Mouse (Mus musculus): ENCODE results near the gene Rnf220. TPM values are rescaled to one million over a fixed set of nuclear protein-coding genes. Genes with fewer than 3 reads are reported as not detected.

The Rnf220 gene
- polyA plus RNA-seq, 1 experiment from 2014 or later, result 17.3 TPM

DNA sequence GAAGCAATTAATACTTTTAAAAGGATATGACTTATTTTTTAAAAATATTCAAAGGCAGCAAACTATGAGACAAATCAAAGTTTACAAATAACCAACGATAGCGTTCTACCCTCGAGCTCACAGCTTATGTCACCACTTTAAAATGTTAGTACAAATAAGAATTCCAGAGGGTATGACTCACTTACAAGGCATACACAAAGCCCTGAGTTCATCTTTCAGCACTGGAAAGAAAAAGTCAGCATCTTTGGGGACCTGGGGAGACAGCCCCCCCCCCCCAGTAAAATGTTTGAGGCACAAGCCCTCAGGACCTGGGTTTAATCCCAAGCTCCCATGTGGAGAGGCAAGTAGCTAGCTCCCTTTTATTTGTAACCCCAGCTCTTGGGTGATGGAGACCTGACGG, 27.4 kb downstream of the Rnf220 start:
- H3K4me1 ChIP-seq (ENCODE audit: insufficient read depth), result peaks cover 18% of the 10 kb centered on the region
- DNase-seq (no peak), ATAC-seq (no peak)
- no peak overlapping the region for H3K4me3 ChIP-seq (ENCODE audit: low read depth, low read length)
- 62% methylated on average over 4 of the region's 4 CpGs for WGBS (ENCODE audit: insufficient replicate concordance)
- H3K27me3 ChIP-seq (ENCODE audit: insufficient read depth, low read length), result no peaks in the 10 kb centered on the region
- no peaks in the 10 kb centered on the region for H3K36me3 ChIP-seq (replicated peaks; ENCODE audit: insufficient read depth, low read length)
- TF ChIP-seq EP300 (IDR thresholded peaks at IDR 0.05; ENCODE audit: low read depth), result no peak
- TF ChIP-seq CTCF (IDR thresholded peaks at IDR 0.05; ENCODE audit: low read depth), result no peak
- H3K27ac ChIP-seq (ENCODE audit: low read depth), result no peak overlapping the region
- no peak overlapping the region for H3K9ac ChIP-seq (replicated peaks)
- no peaks in the 10 kb centered on the region for H3K9me3 ChIP-seq (ENCODE audit: low read length)
- H3K4me2 ChIP-seq (ENCODE audit: low read depth, low read length), result no peak overlapping the region

DNA sequence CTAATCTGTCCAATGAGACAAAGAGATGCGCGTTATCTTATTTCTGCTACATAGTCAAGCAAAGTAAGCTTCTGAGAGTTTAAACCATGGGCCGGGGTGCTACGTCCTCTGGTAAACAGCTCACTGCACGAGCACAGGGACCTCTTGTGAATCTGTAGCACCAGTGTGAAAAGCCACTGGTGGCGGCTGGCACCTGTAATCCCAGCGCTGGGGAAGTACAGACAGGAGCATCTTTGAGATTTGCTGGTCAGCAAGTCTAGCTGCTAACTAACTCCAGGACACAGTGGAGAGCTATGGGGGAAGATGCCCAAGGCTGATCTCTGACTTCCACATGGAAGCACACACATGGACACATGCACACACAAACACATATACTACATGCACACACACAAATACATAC, 28.9 kb downstream of the Rnf220 start:
- Histone ChIP-seq H3K4me3 (ENCODE audit: low read depth, low read length) (no peak overlapping the region), H3K4me1 (ENCODE audit: insufficient read depth) (peaks cover 5% of the 10 kb centered on the region), H3K36me3 (replicated peaks; ENCODE audit: insufficient read depth, low read length) (no peaks in the 10 kb centered on the region), H3K9me3 (ENCODE audit: low read length) (no peaks in the 10 kb centered on the region), H3K9ac (replicated peaks) (no peak overlapping the region), H3K27me3 (ENCODE audit: insufficient read depth, low read length) (no peaks in the 10 kb centered on the region), H3K27ac (ENCODE audit: low read depth) (no peak overlapping the region), H3K4me2 (ENCODE audit: low read depth, low read length) (no peak overlapping the region)
- no peak for ATAC-seq
- no peak for DNase-seq
- 81% methylated on average over 7 of the region's 7 CpGs for WGBS (ENCODE audit: insufficient replicate concordance)
- no peak for TF ChIP-seq CTCF (IDR thresholded peaks at IDR 0.05; ENCODE audit: low read depth)

DNA sequence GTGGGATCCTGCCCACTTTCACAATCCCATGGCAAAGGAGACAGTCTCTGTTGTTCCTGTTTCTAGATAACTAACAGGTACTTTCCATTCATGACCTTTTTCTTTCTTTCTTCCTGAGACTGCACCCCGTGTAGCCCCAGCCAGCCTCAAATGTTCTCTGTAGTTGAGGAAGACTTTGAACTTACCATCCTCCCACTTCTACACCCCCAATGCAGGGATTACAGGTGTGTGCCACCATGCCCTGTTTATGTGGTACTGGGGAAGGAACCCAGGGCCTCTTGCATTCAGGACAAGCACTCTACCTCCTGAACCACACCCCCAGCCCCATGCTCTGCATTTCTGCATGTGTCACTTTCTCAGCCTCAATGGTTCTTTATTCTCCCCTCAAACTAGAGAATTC, 47.7 kb downstream of the Rnf220 start:
- no peak overlapping the region for H3K4me3 ChIP-seq (ENCODE audit: low read depth, low read length)
- no peak for DNase-seq
- no peak for TF ChIP-seq EP300 (IDR thresholded peaks at IDR 0.05; ENCODE audit: low read depth)
- TF ChIP-seq CTCF (IDR thresholded peaks at IDR 0.05; ENCODE audit: low read depth), result no peak
- H3K9me3 ChIP-seq (ENCODE audit: low read length), result no peaks in the 10 kb centered on the region
- no peaks in the 10 kb centered on the region for H3K27me3 ChIP-seq (ENCODE audit: insufficient read depth, low read length)
- no peaks in the 10 kb centered on the region for H3K4me1 ChIP-seq (ENCODE audit: insufficient read depth)
- H3K27ac ChIP-seq (ENCODE audit: low read depth), result no peak overlapping the region
- no peak overlapping the region for H3K9ac ChIP-seq (replicated peaks)
- no peaks in the 10 kb centered on the region for H3K36me3 ChIP-seq (replicated peaks; ENCODE audit: insufficient read depth, low read length)
- no peak for ATAC-seq
- H3K4me2 ChIP-seq (ENCODE audit: low read depth, low read length), result no peak overlapping the region
- 81% methylated on average over 1 of the region's 1 CpGs for WGBS (ENCODE audit: insufficient replicate concordance)

DNA sequence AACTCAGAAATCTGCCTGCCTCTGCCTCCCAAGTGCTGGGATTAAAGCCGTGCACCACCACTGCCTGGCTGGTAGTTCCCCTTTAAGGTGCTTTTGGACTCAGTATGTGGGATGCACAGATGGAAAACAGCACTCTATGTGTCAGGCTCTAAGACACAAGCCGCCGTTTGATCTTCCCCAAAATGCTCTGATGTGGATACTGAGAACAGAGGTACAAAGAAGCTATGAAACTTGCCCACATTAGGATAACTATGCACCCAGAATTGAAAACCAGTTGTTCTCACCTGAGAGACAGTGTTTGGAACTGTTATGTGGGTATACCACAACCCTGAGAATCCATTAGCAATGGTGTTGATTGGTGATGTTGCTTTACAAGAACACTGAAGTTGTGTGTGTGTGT, 48.9 kb downstream of the Rnf220 start:
- no peak for TF ChIP-seq EP300 (IDR thresholded peaks at IDR 0.05; ENCODE audit: low read depth)
- no peak for TF ChIP-seq CTCF (IDR thresholded peaks at IDR 0.05; ENCODE audit: low read depth)
- no peaks in the 10 kb centered on the region for H3K9me3 ChIP-seq (ENCODE audit: low read length)
- H3K4me2 ChIP-seq (ENCODE audit: low read depth, low read length), result no peak overlapping the region
- no peak for ATAC-seq
- no peak for DNase-seq
- H3K36me3 ChIP-seq (replicated peaks; ENCODE audit: insufficient read depth, low read length), result no peaks in the 10 kb centered on the region
- H3K4me3 ChIP-seq (ENCODE audit: low read depth, low read length), result no peak overlapping the region
- no peaks in the 10 kb centered on the region for H3K4me1 ChIP-seq (ENCODE audit: insufficient read depth)
- H3K27ac ChIP-seq (ENCODE audit: low read depth), result no peak overlapping the region
- H3K9ac ChIP-seq (replicated peaks), result no peak overlapping the region
- H3K27me3 ChIP-seq (ENCODE audit: insufficient read depth, low read length), result no peaks in the 10 kb centered on the region
- WGBS (ENCODE audit: insufficient replicate concordance), result 76% methylated on average over 3 of the region's 3 CpGs

DNA sequence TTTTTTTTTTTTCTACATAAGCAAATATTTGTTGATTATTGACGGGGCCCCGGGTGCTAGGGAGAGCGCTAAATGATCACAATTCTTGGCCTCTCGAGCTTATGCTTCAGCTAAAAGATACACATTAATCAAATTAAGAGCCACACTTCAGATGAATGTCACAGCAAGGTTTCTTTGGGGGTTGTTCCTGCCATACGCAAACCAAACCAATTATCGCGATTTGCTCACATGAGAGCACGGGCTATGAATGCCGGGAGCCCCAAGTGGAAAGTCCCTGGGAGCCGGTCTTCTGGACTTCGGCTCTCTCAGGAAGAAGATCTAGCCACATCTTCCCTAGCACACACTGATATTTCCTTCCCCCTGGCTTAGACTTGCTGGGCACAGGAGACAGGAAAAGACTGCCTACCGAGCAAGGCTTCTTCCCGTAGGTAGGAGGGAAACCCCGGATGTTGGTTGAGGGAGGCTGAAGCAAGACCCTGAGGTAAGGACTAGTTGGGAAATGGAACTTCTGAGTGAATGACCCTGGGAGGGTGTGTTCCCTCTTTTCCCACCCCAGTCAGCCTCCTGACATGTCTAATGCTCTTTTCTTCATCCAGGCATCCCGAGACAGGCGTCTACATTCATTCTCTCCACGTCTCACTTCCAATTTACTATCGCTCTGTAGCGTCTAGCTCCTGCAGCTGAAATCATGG, 51.2 kb downstream of the Rnf220 start:
- no peak overlapping the region for H3K9ac ChIP-seq (replicated peaks)
- ATAC-seq (no peak), DNase-seq (no peak)
- H3K27ac ChIP-seq (ENCODE audit: low read depth), result no peak overlapping the region
- TF ChIP-seq CTCF (IDR thresholded peaks at IDR 0.05; ENCODE audit: low read depth), result no peak
- TF ChIP-seq EP300 (IDR thresholded peaks at IDR 0.05; ENCODE audit: low read depth), result no peak
- no peak overlapping the region for H3K4me3 ChIP-seq (ENCODE audit: low read depth, low read length)
- H3K27me3 ChIP-seq (ENCODE audit: insufficient read depth, low read length), result no peaks in the 10 kb centered on the region
- WGBS (ENCODE audit: insufficient replicate concordance), result 67% methylated on average over 19 of the region's 19 CpGs
- H3K4me2 ChIP-seq (ENCODE audit: low read depth, low read length), result no peak overlapping the region
- no peaks in the 10 kb centered on the region for H3K4me1 ChIP-seq (ENCODE audit: insufficient read depth)
- no peaks in the 10 kb centered on the region for H3K9me3 ChIP-seq (ENCODE audit: low read length)
- H3K36me3 ChIP-seq (replicated peaks; ENCODE audit: insufficient read depth, low read length), result no peaks in the 10 kb centered on the region

DNA sequence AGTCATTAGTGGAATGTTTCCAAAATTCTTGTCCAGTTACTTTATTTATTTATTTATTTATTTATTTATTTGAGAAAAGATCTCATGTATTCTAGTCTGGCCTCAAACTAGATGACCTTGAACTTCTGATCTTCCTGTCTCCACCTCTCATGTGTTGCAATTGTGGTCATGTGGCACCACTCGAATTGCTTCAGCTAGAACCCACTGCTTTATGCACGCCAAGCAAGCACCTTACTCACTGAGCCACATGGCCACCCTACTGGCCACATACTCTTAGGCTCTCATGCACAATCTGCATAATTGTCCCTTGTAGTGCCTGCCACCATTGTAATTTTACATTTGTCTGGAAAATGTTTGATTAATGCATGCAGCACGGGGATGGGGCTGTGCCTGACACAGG, 57.9 kb downstream of the Rnf220 start:
- Histone ChIP-seq H3K4me1 (ENCODE audit: insufficient read depth) (no peaks in the 10 kb centered on the region), H3K4me2 (ENCODE audit: low read depth, low read length) (no peak overlapping the region), H3K4me3 (ENCODE audit: low read depth, low read length) (no peak overlapping the region), H3K36me3 (replicated peaks; ENCODE audit: insufficient read depth, low read length) (no peaks in the 10 kb centered on the region), H3K27me3 (ENCODE audit: insufficient read depth, low read length) (no peaks in the 10 kb centered on the region), H3K9ac (replicated peaks) (no peak overlapping the region), H3K9me3 (ENCODE audit: low read length) (no peaks in the 10 kb centered on the region), H3K27ac (ENCODE audit: low read depth) (no peak overlapping the region)
- TF ChIP-seq EP300 (IDR thresholded peaks at IDR 0.05; ENCODE audit: low read depth) (no peak), CTCF (IDR thresholded peaks at IDR 0.05; ENCODE audit: low read depth) (no peak)
- ATAC-seq (no peak), DNase-seq (no peak)
- WGBS (ENCODE audit: insufficient replicate concordance), result 61% methylated on average over 3 of the region's 3 CpGs

DNA sequence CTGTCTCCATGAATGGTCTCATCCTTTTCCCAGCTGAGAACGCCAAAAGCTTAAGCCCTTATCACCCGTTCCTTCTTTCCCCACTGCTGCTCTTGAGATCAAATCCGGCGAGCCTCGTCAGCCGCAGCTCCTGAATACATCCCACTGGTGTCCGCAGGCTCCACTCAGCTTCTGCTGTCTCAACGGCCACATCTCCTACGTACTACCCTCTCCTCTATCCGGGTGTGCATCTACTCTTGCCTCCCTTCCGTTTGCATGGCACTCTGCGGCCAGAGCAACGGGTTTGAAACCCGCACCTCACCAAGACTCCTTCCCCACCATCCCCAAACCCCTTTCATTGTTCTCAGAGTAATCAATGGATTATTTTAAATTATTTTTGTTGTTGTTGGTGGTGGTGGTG, 58.8 kb downstream of the Rnf220 start:
- DNase-seq (no peak), ATAC-seq (no peak)
- TF ChIP-seq EP300 (IDR thresholded peaks at IDR 0.05; ENCODE audit: low read depth), result no peak
- Histone ChIP-seq H3K4me3 (ENCODE audit: low read depth, low read length) (no peak overlapping the region), H3K36me3 (replicated peaks; ENCODE audit: insufficient read depth, low read length) (no peaks in the 10 kb centered on the region), H3K9ac (replicated peaks) (no peak overlapping the region), H3K27ac (ENCODE audit: low read depth) (no peak overlapping the region), H3K27me3 (ENCODE audit: insufficient read depth, low read length) (no peaks in the 10 kb centered on the region), H3K9me3 (ENCODE audit: low read length) (no peaks in the 10 kb centered on the region), H3K4me2 (ENCODE audit: low read depth, low read length) (no peak overlapping the region), H3K4me1 (ENCODE audit: insufficient read depth) (no peaks in the 10 kb centered on the region)
- WGBS (ENCODE audit: insufficient replicate concordance), result 72% methylated on average over 14 of the region's 14 CpGs

Data from liver, postnatal 0 days (tissue).